Mouse (Mus musculus) midbrain, postnatal 0 days (tissue): ENCODE results near the gene Dnm2. TPM values are rescaled to one million over a fixed set of nuclear protein-coding genes. Genes with fewer than 3 reads are reported as not detected.

Experiments used
- ATAC-seq: fragments of 200-750 bp; cut with Nextera tagmentation; 2 replicates; pipeline ENCODE4 v1.8.0; 2017; ENCODE audit warnings: moderate number of reproducible peaks, mild to moderate bottlenecking, moderate TSS enrichment, moderate library complexity; ENCODE audit not compliant: low FRiP score
- DNase-seq: peaks from one replicate; pipeline ENCODE4 v3.0.0-alpha.2; 2015; ENCODE audit warnings: low spot score
- H3K27ac ChIP-seq: fragments of 300-500 bp; sonication (generic); 2 replicates; pipeline ENCODE4 v1.5.1; 2014; ENCODE audit warnings: low read depth, mild to moderate bottlenecking, low read length, mixed read lengths
- H3K27me3 ChIP-seq: fragments of 300-500 bp; sonication (generic); 2 replicates; pipeline ENCODE4 v1.6.1; 2014; ENCODE audit warnings: low read length, control low read depth, mixed read lengths; ENCODE audit not compliant: insufficient read depth
- H3K36me3 ChIP-seq: fragments of 300-500 bp; sonication (generic); 2 replicates; pipeline ENCODE4 v1.6.1; 2014; ENCODE audit warnings: low read length, control low read depth, mixed read lengths; ENCODE audit not compliant: insufficient read depth
- H3K4me1 ChIP-seq: fragments of 300-500 bp; sonication (generic); 2 replicates; pipeline ENCODE4 v1.6.1; 2014; ENCODE audit warnings: mild to moderate bottlenecking, control low read depth, antibody characterized with exemption, low read length, mixed read lengths; ENCODE audit not compliant: insufficient read depth
- H3K4me2 ChIP-seq: fragments of 300-500 bp; sonication (generic); 2 replicates; pipeline ENCODE4 v1.6.1; 2014; ENCODE audit warnings: low read depth, mild to moderate bottlenecking, low read length, mixed read lengths; ENCODE audit not compliant: poor library complexity, severe bottlenecking
- H3K4me3 ChIP-seq: fragments of 300-500 bp; sonication (generic); 2 replicates; pipeline ENCODE4 v1.5.1; 2014; ENCODE audit warnings: low read depth, mild to moderate bottlenecking, low read length, moderate library complexity
- H3K9ac ChIP-seq: fragments of 300-500 bp; sonication (generic); replicated peaks from 2 replicates; pipeline ENCODE4 v1.6.1; 2014; ENCODE audit warnings: mild to moderate bottlenecking, low read length, moderate library complexity, mixed read lengths; ENCODE audit not compliant: poor library complexity, severe bottlenecking
- H3K9me3 ChIP-seq: fragments of 300-500 bp; sonication (generic); 2 replicates; pipeline ENCODE4 v1.6.1; 2016; ENCODE audit warnings: low read length, control low read depth
- CTCF ChIP-seq: IDR thresholded peaks from 2 replicates; pipeline ENCODE4 v1.5.1; 2016; ENCODE audit warnings: antibody characterized with exemption, mild to moderate bottlenecking
- WGBS: fragments of 180-500 bp; shearing (Covaris S2); extraction: QIAGEN DNeasy Blood & Tissue Kit; methylation state at CpG from one replicate; pipeline ENCODE4 v1.1.7; 2014; 5-methylcytosine and 5-hydroxymethylcytosine counted together
- polyA plus RNA-seq: library from polyadenylated mRNA; unstranded; fragments of >200 nt; fragmentation: Nextera tagmentation; extraction: Ambion mirVana; gene quantifications from 2 replicates; pipeline ENCODE4 v1.2.1, GENCODE M21; 2015
- total RNA-seq: library from RNA; depleted of rRNA; stranded (reverse); fragments of >200 nt; gene quantifications from 2 replicates; pipeline ENCODE4 v1.2.3, GENCODE M21; 2014

Gene Dnm2
- total and polyA plus RNA-seq, 2 experiments from 2014 or later, result 59.2 to 69.2 TPM

- ATAC-seq (no peak), DNase-seq (no peak)
- no peak overlapping the region for H3K27ac ChIP-seq
- H3K36me3 ChIP-seq, result peaks cover 52% of the 10 kb centered on the region
- peaks cover 8% of the 10 kb centered on the region; the same call in 1 of the 2 replicates for H3K4me1 ChIP-seq
- TF ChIP-seq CTCF, result no peak
- H3K4me2 ChIP-seq, result no peak overlapping the region
- H3K27me3 ChIP-seq, result no peaks in the 10 kb centered on the region
- H3K9ac ChIP-seq, result no peak overlapping the region
- H3K4me3 ChIP-seq, result no peak overlapping the region
- H3K9me3 ChIP-seq, result no peaks in the 10 kb centered on the region
Measured at GRCm38 (mm10) chr9:21505767-21506166, 81.1 kb downstream of the Dnm2 start.

GRCm38 (mm10) chr9:21507753-21508430 lies 83.2 kb downstream of the Dnm2 start:
- no peak for ATAC-seq

DNA sequence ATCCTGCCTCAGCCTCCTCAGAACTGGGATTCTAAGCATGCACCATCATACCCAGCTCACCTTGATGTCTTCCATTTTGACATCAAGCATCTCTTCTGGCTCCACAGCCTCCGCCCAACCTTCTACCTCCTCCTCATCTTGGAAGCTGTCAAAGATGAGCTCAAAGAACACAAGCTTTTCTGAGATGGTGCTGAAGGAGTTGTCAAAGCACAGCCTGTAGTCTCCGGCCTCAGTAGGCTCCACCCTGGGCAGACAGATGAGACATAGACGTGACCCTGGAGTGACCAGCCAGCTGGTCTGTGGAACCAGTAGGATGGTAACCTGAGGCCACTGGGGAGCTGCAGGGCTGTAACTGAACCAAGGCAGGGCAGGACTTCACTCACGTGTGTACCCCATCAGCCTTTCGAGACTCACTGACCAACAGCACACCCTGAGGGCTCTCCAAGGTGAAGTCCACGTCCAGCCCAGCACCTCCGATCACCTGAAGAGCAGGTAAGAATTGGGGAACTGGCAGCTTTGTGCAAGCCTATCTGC lies 84.2 kb downstream of the Dnm2 start:
- peak overlapping the region; percentile 44 for H3K4me3 ChIP-seq
- H3K4me2 ChIP-seq, result peak overlapping the region; percentile 76
- H3K36me3 ChIP-seq, result peaks cover 45% of the 10 kb centered on the region
- no peak for ATAC-seq
- H3K4me1 ChIP-seq, result peaks cover 11% of the 10 kb centered on the region; the same call in 1 of the 2 replicates
- H3K27me3 ChIP-seq, result no peaks in the 10 kb centered on the region
- H3K27ac ChIP-seq, result peak overlapping the region; percentile 79
- DNase-seq, result no peak
- peak overlapping the region; percentile 55 for H3K9ac ChIP-seq
- no peak for TF ChIP-seq CTCF
- WGBS, result 77% methylated on average over 7 of the region's 7 CpGs
- H3K9me3 ChIP-seq, result no peaks in the 10 kb centered on the region

More at GRCm38 (mm10) chr9:21507753-21508430, 83.2 kb downstream of the Dnm2 start:
- Histone ChIP-seq H3K36me3 (peaks cover 52% of the 10 kb centered on the region), H3K4me2 (no peak overlapping the region), H3K4me1 (peaks cover 11% of the 10 kb centered on the region; the same call in 1 of the 2 replicates), H3K27ac (no peak overlapping the region), H3K9ac (no peak overlapping the region), H3K27me3 (no peaks in the 10 kb centered on the region), H3K9me3 (no peaks in the 10 kb centered on the region), H3K4me3 (no peak overlapping the region)
- 90% methylated on average over 15 of the region's 15 CpGs for WGBS
- no peak for TF ChIP-seq CTCF
- no peak for DNase-seq

DNA sequence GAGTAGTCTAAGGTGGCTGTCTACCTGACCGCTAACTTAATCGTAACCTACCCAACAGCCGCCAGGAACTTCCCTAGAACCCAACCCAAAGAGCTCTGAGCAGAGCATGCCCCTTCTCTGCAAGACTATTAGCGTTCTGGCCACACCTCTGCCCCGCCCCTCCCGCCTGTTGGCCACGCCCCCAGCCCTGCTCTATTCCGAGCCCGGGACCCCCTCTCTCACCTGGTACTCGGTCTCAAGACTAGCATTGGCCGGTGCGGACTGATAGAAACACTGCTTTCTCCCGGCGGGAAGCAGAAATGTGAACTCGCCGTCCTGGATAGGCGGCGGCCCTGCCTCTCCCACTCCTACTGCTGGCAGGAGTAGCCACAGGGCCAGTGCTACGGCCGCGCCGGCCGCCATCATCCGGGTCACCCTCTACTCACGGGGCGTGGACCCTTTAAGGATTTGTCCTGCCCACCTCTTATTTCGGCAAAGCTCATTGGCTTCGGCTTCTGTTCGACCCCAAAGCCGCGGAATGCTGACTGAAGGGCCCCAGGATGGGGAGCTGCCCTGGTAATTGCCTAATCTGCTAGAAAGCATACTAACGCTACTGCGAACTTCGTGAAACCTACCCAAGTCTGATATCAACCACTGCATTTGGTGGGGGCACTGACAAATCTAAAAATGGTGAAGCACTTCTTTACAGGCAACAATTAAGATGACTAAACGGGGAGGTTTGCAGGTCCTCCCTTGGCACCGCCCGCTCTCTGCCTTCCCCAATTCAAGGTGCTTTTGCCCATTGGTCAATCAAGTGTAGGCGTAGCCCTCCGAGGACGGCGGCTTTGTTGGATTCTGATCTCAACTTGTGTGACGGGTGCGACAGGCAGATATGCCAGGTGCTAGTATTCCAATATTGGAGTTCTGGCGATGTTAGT lies 85.3 kb downstream of the Dnm2 start, which contains the start of gene Tmed1:
Gene Tmed1 (minus strand): TSS at position 481 of the 917 bp plus-strand sequence.
- Histone ChIP-seq H3K9me3 (no peaks in the 10 kb centered on the region), H3K9ac (peak within 1 kb of the TSS; percentile 55), H3K36me3 (peaks cover 35% of the 10 kb centered on the region), H3K4me3 (peak within 1 kb of the TSS; percentile 44), H3K27me3 (no peaks in the 10 kb centered on the region), H3K4me1 (peaks cover 11% of the 10 kb centered on the region; the same call in 1 of the 2 replicates), H3K4me2 (peak within 1 kb of the TSS; percentile 76), H3K27ac (peak within 1 kb of the TSS; percentile 79)
- peak; percentile 96 for ATAC-seq
- peak; percentile 98 for DNase-seq
- WGBS, result under 1% methylated on average over 44 of the region's 44 CpGs
- TF ChIP-seq CTCF, result no peak

DNA sequence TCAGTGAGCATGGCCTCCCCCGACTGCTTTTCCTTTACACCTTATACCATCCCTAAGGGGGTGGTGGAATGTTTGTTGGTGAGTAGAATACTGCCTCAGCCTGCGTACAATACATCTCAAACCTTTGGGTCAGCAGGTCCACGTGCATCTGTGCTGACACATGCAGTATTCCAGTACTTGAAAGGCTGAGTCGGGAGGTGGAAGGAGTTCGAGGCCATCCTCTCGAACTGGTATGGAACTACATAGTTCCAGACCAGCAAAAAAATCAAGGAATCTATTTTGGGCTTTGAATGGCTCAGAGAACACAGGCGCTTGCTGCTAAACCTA lies 85.9 kb downstream of the Dnm2 start:
- ATAC-seq (no peak), DNase-seq (no peak)
- Histone ChIP-seq H3K4me2 (peak overlapping the region; percentile 76), H3K4me1 (peaks cover 11% of the 10 kb centered on the region; the same call in 1 of the 2 replicates), H3K27me3 (no peaks in the 10 kb centered on the region), H3K27ac (peak overlapping the region; percentile 79), H3K9me3 (no peaks in the 10 kb centered on the region), H3K9ac (peak overlapping the region; percentile 55), H3K4me3 (peak overlapping the region; percentile 44), H3K36me3 (peaks cover 29% of the 10 kb centered on the region)
- 3% methylated on average over 7 of the region's 7 CpGs for WGBS
- no peak for TF ChIP-seq CTCF
